Mouse (Mus musculus) embryonic facial prominence, embryonic 11.5 days (tissue): ENCODE measurements at regions not wholly inside any gene's neighbourhood (a gene's known extent, or its start where the extent isn't known, plus 50 kb on each side); places are given as distances from the start of the nearest gene placed in this dataset.

Experiments
- ATAC-seq: fragments of 200-750 bp; cut with Nextera tagmentation; replicated peaks from 2 replicates; pipeline ENCODE4 v1.8.0; 2017; ENCODE audit warnings: low read depth; ENCODE audit not compliant: insufficient number of reproducible peaks, low FRiP score, low TSS enrichment
- DNase-seq: peaks from one replicate; pipeline ENCODE4 v3.0.0-alpha.2; 2015; ENCODE audit warnings: low spot score
- H3K27ac ChIP-seq: fragments of 300-500 bp; sonication (generic); replicated peaks from 2 replicates; pipeline ENCODE4 v1.5.1; 2014; ENCODE audit warnings: mild to moderate bottlenecking, low read depth, low read length, control low read depth
- H3K27me3 ChIP-seq: fragments of 300-500 bp; sonication (generic); 2 replicates; pipeline ENCODE4 v1.6.1; 2014; ENCODE audit warnings: mild to moderate bottlenecking, low read length, moderate library complexity, mixed read lengths; ENCODE audit not compliant: control insufficient read depth, insufficient read depth
- H3K36me3 ChIP-seq: fragments of 300-500 bp; sonication (generic); replicated peaks from 2 replicates; pipeline ENCODE4 v1.6.1; 2014; ENCODE audit warnings: low read depth, mild to moderate bottlenecking, low read length, moderate library complexity, mixed read lengths; ENCODE audit not compliant: control insufficient read depth, insufficient read depth
- H3K4me1 ChIP-seq: fragments of 300-500 bp; sonication (generic); 2 replicates; pipeline ENCODE4 v1.6.1; 2014; ENCODE audit warnings: low read length, mixed read lengths; ENCODE audit not compliant: control insufficient read depth, insufficient read depth
- H3K4me2 ChIP-seq: fragments of 300-500 bp; sonication (generic); 2 replicates; pipeline ENCODE4 v1.6.1; 2014; ENCODE audit warnings: low read depth, mild to moderate bottlenecking, control low read depth, low read length, moderate library complexity
- H3K4me3 ChIP-seq: fragments of 300-500 bp; sonication (generic); 2 replicates; pipeline ENCODE4 v1.5.1; 2014; ENCODE audit warnings: low read depth, low read length, control low read depth
- H3K9ac ChIP-seq: fragments of 300-500 bp; sonication (generic); replicated peaks from 2 replicates; pipeline ENCODE4 v1.6.1; 2014; ENCODE audit warnings: mild to moderate bottlenecking, control low read depth, low read length
- H3K9me3 ChIP-seq: fragments of 300-500 bp; sonication (generic); replicated peaks from 2 replicates; pipeline ENCODE4 v1.6.1; 2016; ENCODE audit warnings: mild to moderate bottlenecking, low read length, inconsistent platforms, mixed read lengths; ENCODE audit not compliant: control insufficient read depth
- WGBS: fragments of 180-500 bp; shearing (Covaris S2); extraction: QIAGEN DNeasy Blood & Tissue Kit; methylation state at CpG from one replicate; pipeline ENCODE4 v1.1.7; 2014; 5-methylcytosine and 5-hydroxymethylcytosine counted together

GRCm38 (mm10) chr17:82957409-82957808 is 257.7 kb upstream of the Pkdcc start:
- Histone ChIP-seq H3K4me1 (no peaks in the 10 kb centered on the region), H3K9ac (no peak overlapping the region), H3K4me3 (no peak overlapping the region), H3K9me3 (no peaks in the 10 kb centered on the region), H3K27me3 (no peaks in the 10 kb centered on the region), H3K27ac (no peak overlapping the region), H3K36me3 (no peaks in the 10 kb centered on the region), H3K4me2 (no peak overlapping the region)
- WGBS, result 47% methylated on average over 4 of the region's 4 CpGs
- ATAC-seq (0 out of 2 replicates have a peak, but pooled peaks have one; percentile 48), DNase-seq (peak; percentile 82)

- no peak overlapping the region for H3K27ac ChIP-seq
- H3K9ac ChIP-seq, result no peak overlapping the region
- H3K36me3 ChIP-seq, result no peaks in the 10 kb centered on the region; the same call in 1 of the 2 replicates
- 79% methylated on average over 3 of the region's 3 CpGs for WGBS
- no peaks in the 10 kb centered on the region for H3K9me3 ChIP-seq
- H3K4me2 ChIP-seq, result no peak overlapping the region
- ATAC-seq (no peak), DNase-seq (no peak)
- no peaks in the 10 kb centered on the region for H3K4me1 ChIP-seq
- no peaks in the 10 kb centered on the region for H3K27me3 ChIP-seq
- H3K4me3 ChIP-seq, result no peak overlapping the region
Observed at GRCm38 (mm10) chr17:82963374-82963773, 251.7 kb upstream of the Pkdcc start.

GRCm38 (mm10) chr17:82999710-83000109 is 215.4 kb upstream of the Pkdcc start:
- Histone ChIP-seq H3K27me3 (no peaks in the 10 kb centered on the region), H3K4me1 (no peaks in the 10 kb centered on the region), H3K36me3 (no peaks in the 10 kb centered on the region), H3K27ac (no peak overlapping the region), H3K4me2 (no peak overlapping the region), H3K9ac (no peak overlapping the region), H3K9me3 (no peaks in the 10 kb centered on the region), H3K4me3 (no peak overlapping the region)
- DNase-seq (no peak), ATAC-seq (no peak)
- WGBS, result 79% methylated on average over 10 of the region's 10 CpGs

- ATAC-seq (no peak), DNase-seq (no peak)
- H3K4me3 ChIP-seq, result no peak overlapping the region
- no peak overlapping the region for H3K27ac ChIP-seq
- no peaks in the 10 kb centered on the region for H3K36me3 ChIP-seq
- H3K9ac ChIP-seq, result no peak overlapping the region
- WGBS, result 71% methylated on average over 8 of the region's 8 CpGs
- no peaks in the 10 kb centered on the region for H3K4me1 ChIP-seq
- no peak overlapping the region for H3K4me2 ChIP-seq
- no peaks in the 10 kb centered on the region for H3K27me3 ChIP-seq
- no peaks in the 10 kb centered on the region for H3K9me3 ChIP-seq
Observed at GRCm38 (mm10) chr17:83000411-83000810, 214.7 kb upstream of the Pkdcc start.

GRCm38 (mm10) chr17:83001567-83001966 is 213.5 kb upstream of the Pkdcc start:
- ATAC-seq (no peak), DNase-seq (peak; percentile 70)
- H3K9me3 ChIP-seq, result no peaks in the 10 kb centered on the region
- no peaks in the 10 kb centered on the region for H3K4me1 ChIP-seq
- 10% methylated on average over 2 of the region's 2 CpGs for WGBS
- no peak overlapping the region for H3K4me3 ChIP-seq
- no peaks in the 10 kb centered on the region for H3K36me3 ChIP-seq
- no peak overlapping the region for H3K9ac ChIP-seq
- H3K4me2 ChIP-seq, result no peak overlapping the region
- no peaks in the 10 kb centered on the region for H3K27me3 ChIP-seq
- H3K27ac ChIP-seq, result no peak overlapping the region

- Histone ChIP-seq H3K27me3 (no peaks in the 10 kb centered on the region), H3K9me3 (no peaks in the 10 kb centered on the region), H3K4me2 (no peak overlapping the region), H3K36me3 (no peaks in the 10 kb centered on the region), H3K4me1 (no peaks in the 10 kb centered on the region), H3K27ac (no peak overlapping the region), H3K9ac (no peak overlapping the region), H3K4me3 (no peak overlapping the region)
- ATAC-seq (no peak), DNase-seq (peak; percentile 82)
- 79% methylated on average over 1 of the region's 1 CpGs for WGBS
Observed at GRCm38 (mm10) chr17:83010845-83011244, 204.2 kb upstream of the Pkdcc start.

- H3K36me3 ChIP-seq, result no peaks in the 10 kb centered on the region
- no peak overlapping the region for H3K4me3 ChIP-seq
- ATAC-seq, result no peak
- no peaks in the 10 kb centered on the region for H3K4me1 ChIP-seq
- H3K9ac ChIP-seq, result no peak overlapping the region
- no peaks in the 10 kb centered on the region for H3K9me3 ChIP-seq
- H3K27ac ChIP-seq, result no peak overlapping the region
- no peak overlapping the region for H3K4me2 ChIP-seq
- 58% methylated on average over 2 of the region's 2 CpGs for WGBS
- no peak for DNase-seq
- no peaks in the 10 kb centered on the region for H3K27me3 ChIP-seq
Observed at GRCm38 (mm10) chr17:83015656-83016055, 199.4 kb upstream of the Pkdcc start.

- Histone ChIP-seq H3K27ac (no peak overlapping the region), H3K4me1 (no peaks in the 10 kb centered on the region), H3K4me2 (no peak overlapping the region), H3K9ac (no peak overlapping the region), H3K36me3 (no peaks in the 10 kb centered on the region), H3K9me3 (no peaks in the 10 kb centered on the region), H3K4me3 (no peak overlapping the region), H3K27me3 (no peaks in the 10 kb centered on the region)
- WGBS, result 95% methylated on average over 5 of the region's 5 CpGs
- ATAC-seq, result no peak
- DNase-seq, result no peak
Observed at GRCm38 (mm10) chr17:83016936-83017335, 198.2 kb upstream of the Pkdcc start.
